Mouse (Mus musculus): ENCODE results near the gene Coil. TPM values are rescaled to one million over a fixed set of nuclear protein-coding genes. Genes with fewer than 3 reads are reported as not detected.
"Not testable (repeated sequence)": the region's sequence is repeated elsewhere in the genome, so short reads cannot be mapped to it uniquely, and the experiment has no call there.

Coil gene
- polyA plus RNA-seq, 1 experiment from 2014 or later: 20.1 TPM

GRCm38 (mm10) chr11:88986616-88987015 lies 16.6 kb downstream of the Coil start:
- Histone ChIP-seq H3K4me3 (ENCODE audit: low read depth, low read length) (no peak overlapping the region), H3K9ac (ENCODE audit: low read length) (no peak overlapping the region), H3K9me3 (ENCODE audit: control insufficient read depth, low read length) (no peaks in the 10 kb centered on the region), H3K4me1 (ENCODE audit: control insufficient read depth, insufficient read depth, low read length) (no peaks in the 10 kb centered on the region), H3K4me2 (ENCODE audit: low read depth, severe bottlenecking) (no peak overlapping the region), H3K27me3 (ENCODE audit: control insufficient read depth, insufficient read depth, low read length) (no peaks in the 10 kb centered on the region), H3K36me3 (ENCODE audit: control insufficient read depth, insufficient read depth, low read length) (peaks cover 14% of the 10 kb centered on the region), H3K27ac (replicated peaks; ENCODE audit: low read depth, low read length) (no peak overlapping the region)
- 81% methylated on average over 10 of the region's 10 CpGs for WGBS
- DNase-seq (ENCODE audit: low spot score): no peak
- no peak for ATAC-seq (ENCODE audit: insufficient number of reproducible peaks, low FRiP score, low TSS enrichment, low read depth)

GRCm38 (mm10) chr11:88988956-88989355 lies 18.9 kb downstream of the Coil start:
- no peak for ATAC-seq (ENCODE audit: insufficient number of reproducible peaks, low FRiP score, low TSS enrichment, low read depth)

GRCm38 (mm10) chr11:88989530-88989929 lies 19.5 kb downstream of the Coil start:
- H3K36me3 ChIP-seq (ENCODE audit: control insufficient read depth, insufficient read depth, low read length): peaks cover 14% of the 10 kb centered on the region
- no peak overlapping the region for H3K9ac ChIP-seq (ENCODE audit: low read length)
- no peaks in the 10 kb centered on the region for H3K4me1 ChIP-seq (ENCODE audit: control insufficient read depth, insufficient read depth, low read length)
- no peaks in the 10 kb centered on the region for H3K27me3 ChIP-seq (ENCODE audit: control insufficient read depth, insufficient read depth, low read length)
- H3K4me2 ChIP-seq (ENCODE audit: low read depth, severe bottlenecking): no peak overlapping the region
- no peak overlapping the region for H3K4me3 ChIP-seq (ENCODE audit: low read depth, low read length)
- H3K9me3 ChIP-seq (ENCODE audit: control insufficient read depth, low read length): no peaks in the 10 kb centered on the region
- 71% methylated on average over 5 of the region's 5 CpGs for WGBS
- no peak overlapping the region for H3K27ac ChIP-seq (replicated peaks; ENCODE audit: low read depth, low read length)
- DNase-seq (ENCODE audit: low spot score) (no peak), ATAC-seq (ENCODE audit: insufficient number of reproducible peaks, low FRiP score, low TSS enrichment, low read depth) (no peak)

More at GRCm38 (mm10) chr11:88988956-88989355, 18.9 kb downstream of the Coil start:
- Histone ChIP-seq H3K36me3 (ENCODE audit: control insufficient read depth, insufficient read depth, low read length) (peaks cover 14% of the 10 kb centered on the region), H3K4me1 (ENCODE audit: control insufficient read depth, insufficient read depth, low read length) (no peaks in the 10 kb centered on the region), H3K27ac (replicated peaks; ENCODE audit: low read depth, low read length) (no peak overlapping the region), H3K9me3 (ENCODE audit: control insufficient read depth, low read length) (no peaks in the 10 kb centered on the region), H3K9ac (ENCODE audit: low read length) (no peak overlapping the region), H3K4me3 (ENCODE audit: low read depth, low read length) (no peak overlapping the region), H3K4me2 (ENCODE audit: low read depth, severe bottlenecking) (no peak overlapping the region), H3K27me3 (ENCODE audit: control insufficient read depth, insufficient read depth, low read length) (no peaks in the 10 kb centered on the region)
- DNase-seq (ENCODE audit: low spot score): no peak
- 79% methylated on average over 5 of the region's 5 CpGs for WGBS

- Histone ChIP-seq H3K4me2 (ENCODE audit: low read depth, severe bottlenecking) (no peak overlapping the region), H3K27me3 (ENCODE audit: control insufficient read depth, insufficient read depth, low read length) (no peaks in the 10 kb centered on the region), H3K4me1 (ENCODE audit: control insufficient read depth, insufficient read depth, low read length) (no peaks in the 10 kb centered on the region), H3K4me3 (ENCODE audit: low read depth, low read length) (no peak overlapping the region), H3K36me3 (ENCODE audit: control insufficient read depth, insufficient read depth, low read length) (0 out of 2 replicates have a peak, but pooled peaks cover 2% of the 10 kb centered on the region), H3K9me3 (ENCODE audit: control insufficient read depth, low read length) (no peaks in the 10 kb centered on the region), H3K9ac (ENCODE audit: low read length) (no peak overlapping the region), H3K27ac (replicated peaks; ENCODE audit: low read depth, low read length) (no peak overlapping the region)
- ATAC-seq (ENCODE audit: insufficient number of reproducible peaks, low FRiP score, low TSS enrichment, low read depth) (no peak), DNase-seq (ENCODE audit: low spot score) (no peak)
- 54% methylated on average over 7 of the region's 7 CpGs for WGBS
Measured at GRCm38 (mm10) chr11:88993186-88993585, 23.1 kb downstream of the Coil start.

GRCm38 (mm10) chr11:88993625-88994024 lies 23.6 kb downstream of the Coil start:
- Histone ChIP-seq H3K4me2 (ENCODE audit: low read depth, severe bottlenecking) (no peak overlapping the region), H3K36me3 (ENCODE audit: control insufficient read depth, insufficient read depth, low read length) (0 out of 2 replicates have a peak, but pooled peaks cover 2% of the 10 kb centered on the region), H3K4me1 (ENCODE audit: control insufficient read depth, insufficient read depth, low read length) (no peaks in the 10 kb centered on the region), H3K27me3 (ENCODE audit: control insufficient read depth, insufficient read depth, low read length) (no peaks in the 10 kb centered on the region; the same call in 1 of the 2 replicates), H3K27ac (replicated peaks; ENCODE audit: low read depth, low read length) (no peak overlapping the region), H3K9me3 (ENCODE audit: control insufficient read depth, low read length) (no peaks in the 10 kb centered on the region), H3K4me3 (ENCODE audit: low read depth, low read length) (no peak overlapping the region), H3K9ac (ENCODE audit: low read length) (no peak overlapping the region)
- ATAC-seq (ENCODE audit: insufficient number of reproducible peaks, low FRiP score, low TSS enrichment, low read depth): no peak
- DNase-seq (ENCODE audit: low spot score): peak; percentile 52
- 22% methylated on average over 5 of the region's 5 CpGs for WGBS

- Histone ChIP-seq H3K4me2 (ENCODE audit: low read depth, severe bottlenecking) (no peak overlapping the region), H3K27me3 (ENCODE audit: control insufficient read depth, insufficient read depth, low read length) (peaks cover 8% of the 10 kb centered on the region), H3K9ac (ENCODE audit: low read length) (no peak overlapping the region), H3K36me3 (ENCODE audit: control insufficient read depth, insufficient read depth, low read length) (0 out of 2 replicates have a peak, but pooled peaks cover 2% of the 10 kb centered on the region), H3K9me3 (ENCODE audit: control insufficient read depth, low read length) (no peaks in the 10 kb centered on the region), H3K4me1 (ENCODE audit: control insufficient read depth, insufficient read depth, low read length) (no peaks in the 10 kb centered on the region), H3K27ac (replicated peaks; ENCODE audit: low read depth, low read length) (no peak overlapping the region), H3K4me3 (ENCODE audit: low read depth, low read length) (no peak overlapping the region)
- WGBS: 89% methylated on average over 7 of the region's 7 CpGs
- DNase-seq (ENCODE audit: low spot score) (no peak), ATAC-seq (ENCODE audit: insufficient number of reproducible peaks, low FRiP score, low TSS enrichment, low read depth) (no peak)
Measured at GRCm38 (mm10) chr11:88994492-88994891, 24.4 kb downstream of the Coil start.

- no peak overlapping the region for H3K4me2 ChIP-seq (ENCODE audit: low read depth, severe bottlenecking)
- DNase-seq (ENCODE audit: low spot score) (no peak), ATAC-seq (ENCODE audit: insufficient number of reproducible peaks, low FRiP score, low TSS enrichment, low read depth) (no peak)
- H3K27ac ChIP-seq (replicated peaks; ENCODE audit: low read depth, low read length): no peak overlapping the region
- WGBS: 88% methylated on average over 2 of the region's 2 CpGs
- no peaks in the 10 kb centered on the region for H3K4me1 ChIP-seq (ENCODE audit: control insufficient read depth, insufficient read depth, low read length)
- no peaks in the 10 kb centered on the region for H3K9me3 ChIP-seq (ENCODE audit: control insufficient read depth, low read length)
- no peak overlapping the region for H3K4me3 ChIP-seq (ENCODE audit: low read depth, low read length)
- H3K36me3 ChIP-seq (ENCODE audit: control insufficient read depth, insufficient read depth, low read length): 0 out of 2 replicates have a peak, but pooled peaks cover 2% of the 10 kb centered on the region
- H3K27me3 ChIP-seq (ENCODE audit: control insufficient read depth, insufficient read depth, low read length): peaks cover 13% of the 10 kb centered on the region
- no peak overlapping the region for H3K9ac ChIP-seq (ENCODE audit: low read length)
Measured at GRCm38 (mm10) chr11:88995616-88996015, 25.6 kb downstream of the Coil start.

GRCm38 (mm10) chr11:88996427-88996826 lies 26.4 kb downstream of the Coil start:
- Histone ChIP-seq H3K9ac (ENCODE audit: low read length) (no peak overlapping the region), H3K4me1 (ENCODE audit: control insufficient read depth, insufficient read depth, low read length) (no peaks in the 10 kb centered on the region), H3K27me3 (ENCODE audit: control insufficient read depth, insufficient read depth, low read length) (peaks cover 13% of the 10 kb centered on the region), H3K4me3 (ENCODE audit: low read depth, low read length) (no peak overlapping the region), H3K9me3 (ENCODE audit: control insufficient read depth, low read length) (no peaks in the 10 kb centered on the region), H3K27ac (replicated peaks; ENCODE audit: low read depth, low read length) (no peak overlapping the region), H3K36me3 (ENCODE audit: control insufficient read depth, insufficient read depth, low read length) (no peaks in the 10 kb centered on the region), H3K4me2 (ENCODE audit: low read depth, severe bottlenecking) (no peak overlapping the region)
- ATAC-seq (ENCODE audit: insufficient number of reproducible peaks, low FRiP score, low TSS enrichment, low read depth) (no peak), DNase-seq (ENCODE audit: low spot score) (no peak)
- WGBS: 87% methylated on average over 7 of the region's 7 CpGs

GRCm38 (mm10) chr11:88997343-88997742 lies 27.3 kb downstream of the Coil start:
- DNase-seq (ENCODE audit: low spot score); H3K4me2 ChIP-seq (ENCODE audit: low read depth, severe bottlenecking); H3K4me1 ChIP-seq (ENCODE audit: control insufficient read depth, insufficient read depth, low read length); H3K9me3 ChIP-seq (ENCODE audit: control insufficient read depth, low read length); H3K27ac ChIP-seq (replicated peaks; ENCODE audit: low read depth, low read length); H3K36me3 ChIP-seq (ENCODE audit: control insufficient read depth, insufficient read depth, low read length); H3K9ac ChIP-seq (ENCODE audit: low read length); ATAC-seq (ENCODE audit: insufficient number of reproducible peaks, low FRiP score, low TSS enrichment, low read depth); H3K4me3 ChIP-seq (ENCODE audit: low read depth, low read length): not testable (repeated sequence)
- H3K27me3 ChIP-seq (ENCODE audit: control insufficient read depth, insufficient read depth, low read length): peaks cover 13% of the 10 kb centered on the region
- WGBS: 83% methylated on average over 5 of the region's 5 CpGs
